Mouse (Mus musculus) cerebellum, postnatal 36 days (tissue): ENCODE results near the gene Nectin2.

ENCODE experiments used
- DNase-seq, 2 experiments: peaks; one replicate each; pipeline ENCODE4 v3.0.0; 2021 to 2022; ENCODE audit warnings: mixed read lengths in 2 of 2

Gene Nectin2

GRCm38 (mm10) chr7:19685374-19685773, 64.9 kb downstream of the Nectin2 start:
- DNase-seq, result no peak

- DNase-seq, result no peak
These were observed 66.5 kb downstream of the Nectin2 start for GRCm38 (mm10) chr7:19683771-19684201.

GRCm38 (mm10) chr7:19682979-19683378, 67.3 kb downstream of the Nectin2 start:
- no peak for DNase-seq

GRCm38 (mm10) chr7:19681202-19681694, 69.0 kb downstream of the Nectin2 start, which contains the start of the genes Gm44805 and Apoc4:
Gene Gm44805, minus strand, starts transcription at chr7:19681423.
Gene Apoc4, minus strand, starts transcription at chr7:19681479.
- no peak for DNase-seq

DNA sequence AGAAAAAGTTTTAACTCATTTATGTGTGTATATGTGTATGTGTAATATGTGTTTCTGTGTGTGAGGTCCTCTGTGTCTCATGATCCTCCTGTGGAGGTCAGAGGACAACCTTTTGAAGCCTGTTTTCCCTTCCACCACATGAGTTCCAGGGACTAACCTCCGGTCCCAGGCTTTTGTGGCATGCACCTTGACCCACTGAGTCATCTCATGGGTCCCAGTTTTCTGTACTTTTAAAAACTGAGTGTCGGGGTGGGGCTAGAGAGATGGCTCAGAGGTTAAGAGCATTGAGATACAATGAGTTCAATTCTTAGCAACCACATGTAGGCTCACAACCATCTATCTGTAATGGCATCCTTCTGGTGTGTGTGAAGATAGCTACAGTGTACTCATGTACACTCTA, 69.6 kb downstream of the Nectin2 start:
- DNase-seq, result no peak

DNA sequence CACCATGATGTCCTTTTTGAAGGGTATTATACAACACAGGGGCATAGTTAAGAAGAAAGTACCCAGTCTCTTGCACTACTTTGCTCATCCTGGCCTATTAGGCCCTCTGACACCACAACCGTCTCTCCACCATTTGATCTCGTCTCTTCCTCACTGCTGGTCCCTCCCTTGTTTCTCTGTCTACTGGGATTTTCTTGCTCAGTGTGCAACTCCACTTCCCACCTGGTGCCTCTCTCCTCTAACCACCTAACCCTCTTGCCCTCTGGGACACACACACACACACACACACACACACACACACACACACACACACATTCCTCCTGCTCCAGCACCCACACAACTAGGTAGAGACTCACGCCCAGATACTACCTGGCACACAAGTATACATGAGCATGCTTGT, 71.4 kb downstream of the Nectin2 start:
- DNase-seq, result no peak

- no peak for DNase-seq
These were observed 72.4 kb downstream of the Nectin2 start, which contains the start of gene Apoc2 for GRCm38 (mm10) chr7:19677872-19678271. Gene Apoc2, minus strand, starts transcription at chr7:19677941.

GRCm38 (mm10) chr7:19676662-19677061, 73.6 kb downstream of the Nectin2 start:
- DNase-seq, result no peak

DNA sequence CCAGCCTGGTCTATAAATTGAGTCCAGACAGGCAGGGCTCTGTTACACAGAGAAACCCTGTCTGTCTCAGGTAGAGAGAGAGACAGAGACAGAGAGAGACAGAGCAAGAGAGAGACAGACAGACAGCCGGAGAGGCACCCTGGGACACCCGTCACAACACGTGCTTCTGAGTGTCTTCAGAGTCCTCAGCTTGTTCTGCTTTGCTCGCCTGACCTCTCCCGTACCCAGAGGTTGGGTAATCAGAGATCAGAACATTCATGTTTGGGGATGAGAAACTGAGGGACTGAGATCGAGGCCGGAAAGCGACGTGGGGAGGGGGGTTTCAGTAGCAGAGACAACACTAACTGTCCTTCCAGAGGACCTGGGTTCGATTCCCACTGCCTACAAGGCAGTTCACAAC, 74.5 kb downstream of the Nectin2 start:
- no peak for DNase-seq

DNA sequence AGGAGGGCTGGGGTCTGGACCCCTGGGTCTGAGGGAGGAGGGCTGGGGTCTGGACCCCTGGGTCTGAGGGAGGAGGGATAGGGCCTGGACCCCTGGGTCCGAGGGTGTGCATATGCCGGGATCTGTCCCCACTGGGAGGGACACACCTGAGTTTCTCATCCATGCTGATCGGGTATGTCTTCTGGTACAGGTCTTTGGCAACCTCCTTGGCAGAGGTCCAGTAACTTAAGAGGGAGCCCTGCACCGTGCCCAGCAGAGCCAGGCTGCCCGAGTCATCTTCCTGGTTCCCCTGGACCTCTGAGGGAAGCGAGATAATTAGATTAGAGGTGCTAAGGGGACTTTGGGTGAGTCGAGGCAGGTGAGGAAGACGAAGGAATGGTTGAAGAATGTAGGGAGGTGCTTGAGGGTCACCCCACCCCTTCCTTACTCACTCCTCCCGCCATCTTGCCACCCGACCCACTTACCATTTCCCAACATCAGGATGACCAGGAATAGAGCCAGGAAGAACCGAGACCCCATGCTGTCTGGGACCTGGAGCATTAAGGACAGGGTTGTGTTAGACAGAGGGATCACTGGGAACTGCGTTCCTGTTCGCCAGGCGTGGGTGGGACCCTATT, 77.1 kb downstream of the Nectin2 start:
- DNase-seq, result no peak

GRCm38 (mm10) chr7:19671511-19671910, 78.8 kb downstream of the Nectin2 start:
- DNase-seq, result no peak

DNA sequence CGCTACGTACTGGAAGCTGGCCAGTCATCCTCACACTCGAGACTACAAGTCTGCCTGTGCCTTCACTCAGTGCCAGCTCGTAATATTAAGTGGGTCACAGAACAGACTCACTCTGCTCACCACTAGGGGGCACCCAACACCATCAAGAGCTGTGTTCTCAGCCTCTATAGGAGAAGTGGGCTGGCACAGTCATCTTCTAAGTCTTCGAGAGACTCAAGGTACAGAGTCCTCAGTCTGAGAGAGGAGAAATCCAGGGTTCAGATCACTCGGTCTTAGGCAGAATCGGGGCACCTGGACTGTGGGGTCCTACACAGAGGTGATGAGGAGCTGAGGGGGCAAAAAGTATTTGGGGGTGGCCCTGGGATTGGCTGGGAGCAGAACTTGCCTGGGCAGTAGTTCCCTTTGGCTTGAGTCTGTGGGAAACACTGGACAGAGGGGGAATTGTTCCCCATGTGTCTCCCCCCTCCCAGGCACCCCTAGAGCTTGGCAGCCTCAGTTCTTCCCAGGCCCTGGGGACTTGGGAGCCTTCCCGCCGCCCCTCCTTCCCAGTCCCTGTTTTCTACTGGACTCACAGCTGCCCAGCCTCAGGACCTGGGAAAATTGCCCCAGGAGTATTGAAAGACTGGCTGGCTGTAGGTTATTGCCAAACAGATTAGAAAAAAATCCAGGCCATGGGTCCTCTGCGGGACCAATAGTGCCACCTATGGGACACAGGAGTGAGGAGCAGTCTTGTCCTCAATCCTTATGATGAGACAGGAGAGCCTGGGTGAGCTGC, 81.1 kb downstream of the Nectin2 start:
- DNase-seq, result peak; percentile 93 to 96

- DNase-seq, result no peak
These were observed 82.8 kb downstream of the Nectin2 start for GRCm38 (mm10) chr7:19667434-19667833.

DNA sequence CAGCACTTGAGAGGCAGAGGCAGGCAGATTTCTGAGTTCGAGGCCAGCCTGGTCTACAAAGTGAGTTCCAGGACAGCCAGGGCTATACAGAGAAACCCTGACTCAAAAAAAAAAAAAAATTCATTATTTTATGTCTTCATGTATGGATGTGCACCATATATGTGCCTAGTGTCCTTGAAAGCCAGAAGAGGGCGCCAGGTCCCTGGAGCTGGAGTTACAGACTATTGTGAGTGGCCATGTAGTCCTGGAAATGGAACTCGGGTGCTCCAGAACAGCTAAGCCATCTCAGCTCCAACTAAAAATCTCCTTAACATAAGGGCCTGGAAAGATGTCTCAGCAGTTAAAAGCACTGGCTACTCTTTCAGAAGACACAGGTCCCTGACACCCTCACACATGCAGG, 83.5 kb downstream of the Nectin2 start:
- no peak for DNase-seq
